Mouse (Mus musculus): ENCODE results near the gene Shisal2b. TPM values are rescaled to one million over a fixed set of nuclear protein-coding genes. Genes with fewer than 3 reads are reported as not detected.

Gene Shisal2b
- polyA plus RNA-seq, 1 experiment from 2014 or later = 0.36 TPM

GRCm38 (mm10) chr13:104843295-104844089 is 20.2 kb downstream of the Shisal2b start:
- peaks cover 3% of the 10 kb centered on the region; the same call in 1 of the 2 replicates for H3K36me3 ChIP-seq
- H3K4me1 ChIP-seq = no peaks in the 10 kb centered on the region
- H3K4me2 ChIP-seq (replicated peaks) = no peak overlapping the region
- no peak for ATAC-seq (replicated peaks)
- WGBS = 85% methylated on average over 10 of the region's 13 CpGs
- no peak overlapping the region for H3K9ac ChIP-seq (replicated peaks)
- H3K27me3 ChIP-seq = no peaks in the 10 kb centered on the region
- H3K4me3 ChIP-seq = no peak overlapping the region
- no peak overlapping the region for H3K27ac ChIP-seq (replicated peaks)
- H3K9me3 ChIP-seq = no peaks in the 10 kb centered on the region

DNA sequence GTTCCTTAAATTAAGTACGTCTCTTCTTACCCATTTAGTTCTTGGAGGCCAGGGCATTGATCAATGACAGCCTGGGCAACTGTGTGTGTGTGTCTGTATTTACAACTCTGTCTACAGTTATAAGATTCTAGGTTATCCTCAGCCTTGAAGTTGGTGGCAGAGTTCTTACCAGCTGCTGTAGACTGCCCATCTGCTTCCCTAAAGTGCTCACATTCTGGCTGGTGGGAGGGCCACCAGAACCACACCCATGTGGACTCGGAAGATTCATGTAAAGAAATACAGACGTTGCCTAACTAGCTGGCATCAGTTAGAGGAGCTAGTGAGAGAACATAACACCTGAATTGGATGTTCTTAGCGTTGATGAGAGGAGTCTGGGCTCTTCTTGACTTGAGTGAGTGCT is 21.8 kb downstream of the Shisal2b start:
- no peaks in the 10 kb centered on the region for H3K27me3 ChIP-seq
- no peaks in the 10 kb centered on the region for H3K9me3 ChIP-seq
- no peak overlapping the region for H3K4me3 ChIP-seq
- H3K9ac ChIP-seq (replicated peaks) = no peak overlapping the region
- no peak overlapping the region for H3K4me2 ChIP-seq (replicated peaks)
- no peak for ATAC-seq (replicated peaks)
- no peak overlapping the region for H3K27ac ChIP-seq (replicated peaks)
- no peaks in the 10 kb centered on the region for H3K4me1 ChIP-seq
- H3K36me3 ChIP-seq = peaks cover 8% of the 10 kb centered on the region
- WGBS = 83% methylated on average over 4 of the region's 4 CpGs

- H3K36me3 ChIP-seq = peaks cover 27% of the 10 kb centered on the region
- H3K27ac ChIP-seq (replicated peaks) = no peak overlapping the region
- no peak overlapping the region for H3K4me3 ChIP-seq
- no peaks in the 10 kb centered on the region for H3K9me3 ChIP-seq
- no peak for ATAC-seq (replicated peaks)
- H3K9ac ChIP-seq (replicated peaks) = no peak overlapping the region
- 78% methylated on average over 7 of the region's 7 CpGs for WGBS
- no peaks in the 10 kb centered on the region for H3K4me1 ChIP-seq
- no peak overlapping the region for H3K4me2 ChIP-seq (replicated peaks)
- H3K27me3 ChIP-seq = no peaks in the 10 kb centered on the region
Measured at GRCm38 (mm10) chr13:104837628-104838027, 26.1 kb downstream of the Shisal2b start.

DNA sequence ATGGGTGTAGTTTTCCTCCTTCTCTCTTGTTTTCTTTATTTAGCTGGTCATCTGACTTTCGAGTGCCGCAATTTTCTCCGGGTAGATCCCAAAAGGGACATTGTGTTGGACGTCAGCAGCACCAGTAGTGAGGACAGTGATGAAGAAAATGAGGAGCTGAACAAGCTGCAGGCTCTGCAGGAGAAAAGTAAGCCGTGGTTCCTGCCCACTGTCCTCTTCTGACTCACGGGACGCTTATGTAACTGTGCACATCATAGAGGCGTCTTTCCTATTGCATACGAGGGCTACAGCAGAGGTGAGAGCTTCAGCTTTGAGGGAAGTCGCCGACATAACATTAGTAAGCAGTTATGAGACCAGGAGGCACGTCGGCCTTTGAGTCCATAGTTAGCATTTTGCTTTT is 30.9 kb downstream of the Shisal2b start:
- 95% methylated on average over 13 of the region's 13 CpGs for WGBS
- Histone ChIP-seq H3K9me3 (no peaks in the 10 kb centered on the region), H3K27me3 (no peaks in the 10 kb centered on the region), H3K36me3 (peaks cover 36% of the 10 kb centered on the region), H3K9ac (replicated peaks) (no peak overlapping the region), H3K4me2 (replicated peaks) (no peak overlapping the region), H3K4me1 (no peaks in the 10 kb centered on the region), H3K27ac (replicated peaks) (no peak overlapping the region), H3K4me3 (no peak overlapping the region)
- no peak for ATAC-seq (replicated peaks)

GRCm38 (mm10) chr13:104825470-104825869 is 38.2 kb downstream of the Shisal2b start:
- H3K4me3 ChIP-seq = no peak overlapping the region
- H3K27me3 ChIP-seq = no peaks in the 10 kb centered on the region
- no peaks in the 10 kb centered on the region for H3K9me3 ChIP-seq
- H3K36me3 ChIP-seq = peaks cover 15% of the 10 kb centered on the region
- H3K4me1 ChIP-seq = peaks cover 6% of the 10 kb centered on the region
- H3K9ac ChIP-seq (replicated peaks) = no peak overlapping the region
- ATAC-seq (replicated peaks) = no peak
- WGBS = 89% methylated on average over 2 of the region's 2 CpGs
- H3K27ac ChIP-seq (replicated peaks) = no peak overlapping the region
- H3K4me2 ChIP-seq (replicated peaks) = no peak overlapping the region

- Histone ChIP-seq H3K4me3 (no peak overlapping the region), H3K27ac (replicated peaks) (no peak overlapping the region), H3K36me3 (no peaks in the 10 kb centered on the region; the same call in 1 of the 2 replicates), H3K4me2 (replicated peaks) (no peak overlapping the region), H3K9ac (replicated peaks) (no peak overlapping the region), H3K9me3 (no peaks in the 10 kb centered on the region), H3K4me1 (peaks cover 19% of the 10 kb centered on the region), H3K27me3 (no peaks in the 10 kb centered on the region)
- 32% methylated on average over 8 of the region's 8 CpGs for WGBS
- no peak for ATAC-seq (replicated peaks)
Measured at GRCm38 (mm10) chr13:104822411-104822838, 41.3 kb downstream of the Shisal2b start.

DNA sequence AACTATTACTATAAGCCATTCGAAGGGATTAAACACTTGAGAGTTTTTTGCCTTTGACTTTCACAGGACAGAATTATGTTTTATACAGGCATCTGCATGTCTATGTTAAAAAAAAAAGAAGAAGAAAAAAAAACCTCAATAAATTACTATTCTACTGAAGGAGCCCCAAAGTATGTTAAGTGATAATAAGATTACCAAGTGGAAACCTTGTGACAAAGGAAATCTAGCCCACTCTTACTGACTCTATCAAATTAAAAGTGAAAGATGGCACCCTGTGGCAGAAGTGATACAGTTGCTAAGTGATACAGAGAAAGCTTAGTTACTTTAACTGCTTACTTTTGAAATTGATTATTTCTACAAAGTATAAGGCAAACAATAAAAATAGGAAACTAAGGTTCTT is 41.8 kb downstream of the Shisal2b start:
- ATAC-seq (replicated peaks) = no peak
- 91% methylated on average over 1 of the region's 1 CpGs for WGBS
- H3K4me3 ChIP-seq = no peak overlapping the region
- H3K9ac ChIP-seq (replicated peaks) = no peak overlapping the region
- no peaks in the 10 kb centered on the region; the same call in 1 of the 2 replicates for H3K36me3 ChIP-seq
- no peak overlapping the region for H3K27ac ChIP-seq (replicated peaks)
- no peak overlapping the region for H3K4me2 ChIP-seq (replicated peaks)
- peaks cover 20% of the 10 kb centered on the region for H3K4me1 ChIP-seq
- H3K9me3 ChIP-seq = no peaks in the 10 kb centered on the region
- no peaks in the 10 kb centered on the region for H3K27me3 ChIP-seq

GRCm38 (mm10) chr13:104821192-104821591 is 42.5 kb downstream of the Shisal2b start:
- Histone ChIP-seq H3K27ac (replicated peaks) (no peak overlapping the region), H3K27me3 (no peaks in the 10 kb centered on the region), H3K36me3 (no peaks in the 10 kb centered on the region), H3K9ac (replicated peaks) (no peak overlapping the region), H3K4me3 (no peak overlapping the region), H3K9me3 (no peaks in the 10 kb centered on the region), H3K4me1 (peaks cover 21% of the 10 kb centered on the region), H3K4me2 (replicated peaks) (no peak overlapping the region)
- no peak for ATAC-seq (replicated peaks)

DNA sequence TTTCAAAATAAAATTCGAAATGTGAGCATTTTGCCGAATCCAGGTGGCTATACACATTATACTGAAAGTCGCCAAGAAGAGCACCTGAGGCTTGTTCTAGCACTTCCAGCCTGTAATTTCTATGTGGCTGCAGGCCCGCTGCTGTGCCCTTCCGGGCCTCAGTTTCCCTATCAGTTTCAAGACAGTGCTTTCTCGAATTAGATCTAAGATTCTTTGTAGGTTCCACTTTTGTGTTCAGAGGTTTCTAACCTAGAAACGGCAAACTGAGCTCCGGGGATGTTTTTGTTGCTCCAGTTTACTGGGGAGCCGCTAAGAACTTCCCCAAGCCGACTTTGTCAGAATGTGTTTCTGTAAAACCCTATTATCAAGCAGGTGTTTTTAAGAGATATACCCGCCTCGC is 46.0 kb downstream of the Shisal2b start:
- Histone ChIP-seq H3K4me1 (peaks cover 32% of the 10 kb centered on the region), H3K4me3 (peak overlapping the region; percentile 77), H3K36me3 (no peaks in the 10 kb centered on the region), H3K27me3 (no peaks in the 10 kb centered on the region), H3K9ac (replicated peaks) (peak overlapping the region; percentile 89), H3K4me2 (replicated peaks) (peak overlapping the region; percentile 82), H3K9me3 (no peaks in the 10 kb centered on the region), H3K27ac (replicated peaks) (no peak overlapping the region)
- no peak for ATAC-seq (replicated peaks)
- WGBS = 55% methylated on average over 12 of the region's 12 CpGs

DNA sequence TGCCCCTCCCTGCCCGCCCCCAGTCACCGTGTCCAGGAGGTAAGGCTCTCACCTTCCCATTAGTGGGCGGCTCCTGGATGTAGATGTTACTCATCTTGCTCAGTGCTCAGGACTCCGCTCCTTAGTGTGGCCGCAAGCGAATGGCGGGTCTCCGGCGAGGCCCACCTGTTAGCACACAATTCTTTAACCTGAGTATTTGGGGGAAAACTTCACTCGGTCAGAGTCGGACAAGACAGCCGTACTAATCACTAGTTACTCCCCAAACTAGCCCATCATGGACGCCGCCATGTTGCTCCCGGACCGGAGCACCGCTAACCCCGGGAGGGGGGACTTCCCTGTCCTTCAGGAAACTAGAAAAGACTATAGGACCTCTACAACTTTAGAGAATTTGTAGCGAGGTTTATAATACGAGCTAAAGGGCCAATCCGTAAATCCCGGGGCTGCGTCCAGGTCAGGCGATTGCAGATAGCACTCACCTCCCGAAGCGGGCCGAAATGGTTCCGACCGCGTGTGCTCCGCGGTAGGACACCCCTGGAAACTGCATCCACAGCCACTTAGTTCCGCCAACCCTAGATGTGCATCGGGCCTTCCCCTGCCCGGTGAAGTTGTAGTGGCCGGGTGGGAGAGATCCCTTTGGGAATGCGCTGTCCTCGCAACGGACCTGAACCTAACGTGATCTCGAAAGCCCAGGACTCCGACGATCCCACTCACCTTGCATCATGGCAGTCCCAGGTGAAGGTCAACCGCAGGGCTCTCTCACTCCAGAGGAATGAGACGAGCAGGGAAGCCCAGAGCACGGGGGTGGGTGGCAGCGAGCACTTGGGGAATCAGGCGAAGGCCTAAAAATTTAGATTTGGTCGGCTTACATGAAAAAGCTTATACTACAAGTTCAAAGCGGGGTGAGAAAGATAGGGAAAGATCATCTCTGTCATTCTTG is 46.8 kb downstream of the Shisal2b start, which contains the start of gene Cwc27:
Gene Cwc27 (minus strand): TSS at position 508 of the 937 bp plus-strand sequence.
- peak; percentile 98 for ATAC-seq (replicated peaks)
- peak within 1 kb of the TSS; percentile 84 for H3K27ac ChIP-seq (replicated peaks)
- no peaks in the 10 kb centered on the region for H3K27me3 ChIP-seq
- H3K9ac ChIP-seq (replicated peaks) = peak within 1 kb of the TSS; percentile 89
- no peaks in the 10 kb centered on the region for H3K36me3 ChIP-seq
- under 1% methylated on average over 50 of the region's 50 CpGs for WGBS
- peaks cover 26% of the 10 kb centered on the region for H3K4me1 ChIP-seq
- H3K4me3 ChIP-seq = peak within 1 kb of the TSS; percentile 77
- H3K4me2 ChIP-seq (replicated peaks) = peak within 1 kb of the TSS; percentile 82
- no peaks in the 10 kb centered on the region for H3K9me3 ChIP-seq

DNA sequence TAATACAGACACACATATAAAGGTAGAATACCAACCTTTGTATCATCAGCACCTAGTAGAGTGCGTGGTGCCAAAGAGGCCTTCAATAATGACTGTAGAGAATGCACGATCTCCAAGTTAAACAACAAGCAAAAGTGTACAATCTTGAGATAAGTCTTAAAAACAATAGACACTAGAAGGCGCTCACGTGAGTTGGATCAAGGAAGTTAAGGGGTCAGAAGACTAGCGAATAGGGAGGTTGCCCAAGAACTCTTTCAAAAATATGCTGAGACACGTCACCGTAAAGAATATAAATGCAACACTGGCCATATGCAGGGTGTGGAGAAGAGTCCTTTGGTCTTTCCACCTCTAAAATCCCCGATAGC is 47.4 kb downstream of the Shisal2b start:
- no peaks in the 10 kb centered on the region for H3K36me3 ChIP-seq
- H3K4me1 ChIP-seq = peaks cover 26% of the 10 kb centered on the region
- no peaks in the 10 kb centered on the region for H3K27me3 ChIP-seq
- H3K9me3 ChIP-seq = no peaks in the 10 kb centered on the region
- H3K9ac ChIP-seq (replicated peaks) = peak overlapping the region; percentile 89
- WGBS = 8% methylated on average over 8 of the region's 8 CpGs
- ATAC-seq (replicated peaks) = no peak; the same call in 1 of the 2 replicates
- H3K27ac ChIP-seq (replicated peaks) = no peak overlapping the region; the same call in 1 of the 2 replicates
- H3K4me2 ChIP-seq (replicated peaks) = peak overlapping the region; percentile 82
- peak overlapping the region; percentile 77 for H3K4me3 ChIP-seq

- no peak for ATAC-seq (replicated peaks)
- Histone ChIP-seq H3K36me3 (peaks cover 23% of the 10 kb centered on the region), H3K9me3 (no peaks in the 10 kb centered on the region), H3K27ac (replicated peaks) (no peak overlapping the region), H3K9ac (replicated peaks) (no peak overlapping the region), H3K4me1 (no peaks in the 10 kb centered on the region), H3K4me3 (no peak overlapping the region), H3K4me2 (replicated peaks) (no peak overlapping the region), H3K27me3 (no peaks in the 10 kb centered on the region)
- WGBS = 53% methylated on average over 3 of the region's 3 CpGs
Measured at GRCm38 (mm10) chr13:104805681-104806080, 58.0 kb downstream of the Shisal2b start.
